Mouse (Mus musculus) MEL (cell line): ENCODE data around the gene Tespa1. TPM values are rescaled to one million over a fixed set of nuclear protein-coding genes. Genes with fewer than 3 reads are reported as not detected.
"Not testable (repeated sequence)": the region's sequence is repeated elsewhere in the genome, so short reads cannot be mapped to it uniquely, and the experiment has no call there.

Source experiments
- DNase-seq: peaks from one replicate; pipeline ENCODE4 v3.0.0; 2011; ENCODE audit warnings: low read depth, low spot score
- H3K27ac ChIP-seq: 2 replicates; pipeline ENCODE4 v1.5.1; 2012; ENCODE audit warnings: low read depth, mild to moderate bottlenecking, control low read depth, low read length, moderate library complexity; ENCODE audit not compliant: control insufficient read depth
- H3K27me3 ChIP-seq, 2 experiments: fragments of 150-350 bp in 1 of 2; sonication (generic) in 1 of 2; 2 replicates each; pipeline ENCODE4 v1.6.1; 2012; ENCODE audit warnings: low read length in 2 of 2, mild to moderate bottlenecking in 2 of 2, improper control_type of control experiment in 1 of 2, moderate library complexity in 1 of 2; ENCODE audit not compliant: insufficient read depth in 2 of 2, control insufficient read depth in 1 of 2
- H3K36me3 ChIP-seq, 2 experiments: 2 replicates each; pipeline ENCODE4 v1.6.1; 2012 to 2014; ENCODE audit warnings: low read length in 2 of 2, improper control_type of control experiment in 1 of 2, inconsistent platforms in 1 of 2, mild to moderate bottlenecking in 1 of 2; ENCODE audit not compliant: insufficient read depth in 2 of 2, control insufficient read depth in 1 of 2
- H3K4me1 ChIP-seq, 2 experiments: fragments of 150-350 bp in 1 of 2; sonication (generic) in 1 of 2; 2 replicates each; pipeline ENCODE4 v1.6.1; 2012; ENCODE audit warnings: low read length in 2 of 2, improper control_type of control experiment in 1 of 2, mild to moderate bottlenecking in 1 of 2; ENCODE audit not compliant: insufficient read depth in 2 of 2, control insufficient read depth in 1 of 2
- H3K4me3 ChIP-seq, 2 experiments: fragments of 150-350 bp in 1 of 2; sonication (generic) in 1 of 2; 2 replicates each; pipeline ENCODE4 v1.5.1; 2012; ENCODE audit warnings: low read depth in 2 of 2, low read length in 2 of 2, mild to moderate bottlenecking in 2 of 2, moderate library complexity in 2 of 2, control low read depth in 1 of 2, improper control_type of control experiment in 1 of 2; ENCODE audit not compliant: control insufficient read depth in 1 of 2, insufficient read depth in 1 of 2
- H3K79me2 ChIP-seq: 2 replicates; pipeline ENCODE4 v1.6.1; 2012; ENCODE audit warnings: mild to moderate bottlenecking, low read length, moderate library complexity; ENCODE audit not compliant: control insufficient read depth, poor library complexity, insufficient read depth
- H3K9ac ChIP-seq: 2 replicates; pipeline ENCODE4 v1.6.1; 2012; ENCODE audit warnings: low read depth, mild to moderate bottlenecking, control low read depth, low read length, moderate library complexity; ENCODE audit not compliant: control insufficient read depth, poor library complexity, severe bottlenecking
- H3K9me3 ChIP-seq: fragments of 150-350 bp; sonication (generic); replicated peaks from 2 replicates; pipeline ENCODE4 v1.6.1; 2012; ENCODE audit warnings: mild to moderate bottlenecking, low read length, improper control_type of control experiment, moderate library complexity; ENCODE audit not compliant: insufficient read depth
- CHD2 ChIP-seq: IDR thresholded peaks from 2 replicates; pipeline ENCODE4 v1.6.1; 2011; ENCODE audit warnings: low read length, improper control_type of control experiment
- CTCF ChIP-seq, 3 experiments: IDR thresholded peaks in 2 of 3; conservative IDR thresholded peaks in 1 of 3; 2 replicates each; pipeline ENCODE4 v1.5.1; 2011 to 2012; ENCODE audit warnings: low read length in 3 of 3, low read depth in 2 of 3, mild to moderate bottlenecking in 2 of 3, improper control_type of control experiment in 1 of 3, inconsistent platforms in 1 of 3, mixed read lengths in 1 of 3, moderate library complexity in 1 of 3; ENCODE audit not compliant: control insufficient read depth in 1 of 3, insufficient read depth in 1 of 3, poor library complexity in 1 of 3, severe bottlenecking in 1 of 3
- E2F4 ChIP-seq: IDR thresholded peaks from 2 replicates; pipeline ENCODE4 v1.6.1; 2011; ENCODE audit warnings: low read depth, low read length, improper control_type of control experiment, borderline replicate concordance
- HCFC1 ChIP-seq: IDR thresholded peaks from 2 replicates; pipeline ENCODE4 v1.6.1; 2012; ENCODE audit warnings: low read depth, mild to moderate bottlenecking, inconsistent platforms, low read length, improper control_type of control experiment, moderate library complexity
- MAFK ChIP-seq: IDR thresholded peaks from 2 replicates; pipeline ENCODE4 v1.6.1; 2011; ENCODE audit warnings: low read depth, mild to moderate bottlenecking, low read length, improper control_type of control experiment, borderline replicate concordance
- MYB ChIP-seq: IDR thresholded peaks from 2 replicates; pipeline ENCODE4 v1.6.1; 2011; ENCODE audit warnings: mild to moderate bottlenecking, low read depth, low read length, improper control_type of control experiment
- NELFE ChIP-seq: IDR thresholded peaks from 2 replicates; pipeline ENCODE4 v1.6.1; 2011; ENCODE audit warnings: low read depth, low read length, improper control_type of control experiment
- POLR2A ChIP-seq, 2 experiments: IDR thresholded peaks; 2 replicates each; pipeline ENCODE4 v1.6.1; 2011 to 2012; ENCODE audit warnings: low read length in 2 of 2, mild to moderate bottlenecking in 2 of 2, control low read depth in 1 of 2, improper control_type of control experiment in 1 of 2, low read depth in 1 of 2, moderate library complexity in 1 of 2; ENCODE audit not compliant: control insufficient read depth in 1 of 2, insufficient read depth in 1 of 2, poor library complexity in 1 of 2
- POLR2AphosphoS2 ChIP-seq: IDR thresholded peaks from 2 replicates; pipeline ENCODE4 v1.6.1; 2011; ENCODE audit warnings: low read length, improper control_type of control experiment
- POLR2AphosphoS5 ChIP-seq: IDR thresholded peaks from 2 replicates; pipeline ENCODE4 v1.6.1; 2012; ENCODE audit warnings: low read depth, borderline replicate concordance, mild to moderate bottlenecking, inconsistent platforms, low read length, moderate library complexity, mixed read lengths
- RAD21 ChIP-seq: IDR thresholded peaks from 2 replicates; pipeline ENCODE4 v1.6.1; 2011; ENCODE audit warnings: mild to moderate bottlenecking, low read depth, low read length, improper control_type of control experiment
- SMC3 ChIP-seq: IDR thresholded peaks from 2 replicates; pipeline ENCODE4 v1.6.1; 2011; ENCODE audit warnings: low read depth, low read length, improper control_type of control experiment
- TBP ChIP-seq: IDR thresholded peaks from 2 replicates; pipeline ENCODE4 v1.8.0; 2011; ENCODE audit warnings: low read depth, low read length, improper control_type of control experiment
- UBTF ChIP-seq: IDR thresholded peaks from 2 replicates; pipeline ENCODE4 v1.6.1; 2012; ENCODE audit warnings: low read depth, mild to moderate bottlenecking, inconsistent platforms, low read length, improper control_type of control experiment, moderate library complexity, borderline replicate concordance; ENCODE audit not compliant: insufficient read depth
- ZC3H11A ChIP-seq: IDR thresholded peaks from 2 replicates; pipeline ENCODE4 v1.6.1; 2012; ENCODE audit warnings: low read depth, mild to moderate bottlenecking, inconsistent platforms, low read length, improper control_type of control experiment
- ZNF384 ChIP-seq: IDR thresholded peaks from 2 replicates; pipeline ENCODE4 v1.6.1; 2012; ENCODE audit warnings: low read depth, mild to moderate bottlenecking, inconsistent platforms, low read length, improper control_type of control experiment
- polyA plus RNA-seq, 2 experiments: library from polyadenylated mRNA; stranded (reverse) in 1 of 2; unstranded in 1 of 2; fragments of >175 nt in 1 of 2; fragments of >200 nt in 1 of 2; gene quantifications; 2 replicates each; pipeline versions ENCODE4 v1.2.1 to v1.2.4; 2012; ENCODE audit warnings: low replicate concordance in 2 of 2, low read depth in 1 of 2; ENCODE audit not compliant: insufficient read length in 2 of 2, insufficient read depth in 1 of 2, missing spikeins in 1 of 2
- total RNA-seq: library from RNA; depleted of rRNA; stranded (reverse); fragments of 300-350 nt; gene quantifications from 2 replicates; pipeline ENCODE4 v1.2.3, GENCODE M21; 2012

The Tespa1 gene
- total and polyA plus RNA-seq, 3 experiments, result 2.7 to 3.5 TPM; not detected in 1

- Histone ChIP-seq H3K9ac (no peak overlapping the region), H3K27me3 (no peaks in the 10 kb centered on the region; a peak in 2 of 4 replicates)
- no peak for TF ChIP-seq UBTF
- TF ChIP-seq E2F4, result no peak
- TF ChIP-seq POLR2A (IDR thresholded peaks at IDR 0.05; ENCODE audit: control insufficient read depth in 1 of 2, insufficient read depth in 1 of 2, low read depth in 1 of 2, low read length in 2 of 2, poor library complexity in 1 of 2), result no peak
- no peak for TF ChIP-seq CHD2
- TF ChIP-seq NELFE, result no peak
- TF ChIP-seq POLR2AphosphoS5, result no peak
- no peak for TF ChIP-seq POLR2AphosphoS2
- no peak for TF ChIP-seq MYB
- TF ChIP-seq MAFK, result no peak
- no peak for TF ChIP-seq HCFC1
- TF ChIP-seq RAD21, result no peak
- TF ChIP-seq TBP, result no peak
Measured at GRCm38 (mm10) chr10:130293741-130294408, 28.8 kb upstream of the Tespa1 start.

GRCm38 (mm10) chr10:130298748-130299147 is 23.9 kb upstream of the Tespa1 start:
- not testable (repeated sequence) for H3K9me3 ChIP-seq, H3K36me3 ChIP-seq, H3K9ac ChIP-seq, H3K4me1 ChIP-seq, H3K79me2 ChIP-seq, H3K27ac ChIP-seq, H3K4me3 ChIP-seq, H3K27me3 ChIP-seq
- TF ChIP-seq CTCF (IDR thresholded peaks at IDR 0.05 in 2 of 3, conservative IDR thresholded peaks at IDR 0.05 in 1 of 3; ENCODE audit: control insufficient read depth in 1 of 3, insufficient read depth in 1 of 3, low read depth in 2 of 3, low read length in 3 of 3, poor library complexity in 1 of 3, severe bottlenecking in 1 of 3), result peak; percentile 25 to 61 (median 53); a peak in 5 of 6 replicates
- peak; percentile 48 for TF ChIP-seq ZC3H11A
- TF ChIP-seq RAD21, result peak; percentile 65
- TF ChIP-seq SMC3, result peak; percentile 85
- DNase-seq, result peak; percentile 47

More at GRCm38 (mm10) chr10:130293741-130294408, 28.8 kb upstream of the Tespa1 start:
- Histone ChIP-seq H3K27ac (no peak overlapping the region), H3K79me2 (no peaks in the 10 kb centered on the region), H3K4me3 (no peak overlapping the region), H3K36me3 (no peaks in the 10 kb centered on the region), H3K4me1 (no peaks in the 10 kb centered on the region), H3K9me3 (no peaks in the 10 kb centered on the region)
- no peak for DNase-seq

DNA sequence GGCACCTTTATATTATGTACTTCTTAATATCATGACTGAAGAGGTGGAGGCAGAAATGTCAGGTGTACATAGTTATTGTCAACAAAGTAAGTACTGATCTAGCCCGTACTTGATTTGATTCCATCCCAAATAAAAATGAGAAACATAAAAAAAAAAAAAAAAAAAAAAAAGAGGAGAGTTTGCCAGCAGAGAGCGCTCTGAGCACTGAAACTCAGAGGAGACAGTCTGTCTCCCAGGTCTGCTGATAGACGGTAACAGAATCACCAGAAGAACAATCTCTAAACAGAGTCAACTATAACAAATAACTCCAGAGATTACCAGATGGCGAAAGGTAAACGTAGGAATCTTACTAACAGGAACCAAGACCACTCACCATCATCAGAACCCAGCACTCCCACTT is 18.5 kb upstream of the Tespa1 start:
- not testable (repeated sequence) for DNase-seq, H3K79me2 ChIP-seq, H3K9me3 ChIP-seq, H3K4me1 ChIP-seq
- peak; percentile 31 for TF ChIP-seq RAD21
- peak; percentile 85 for TF ChIP-seq ZNF384
- TF ChIP-seq SMC3, result peak; percentile 44
- peak in 2 of 3 experiments; percentile 27 to 28; a peak in 4 of 6 replicates for TF ChIP-seq CTCF (IDR thresholded peaks at IDR 0.05 in 2 of 3, conservative IDR thresholded peaks at IDR 0.05 in 1 of 3; ENCODE audit: control insufficient read depth in 1 of 3, insufficient read depth in 1 of 3, low read depth in 2 of 3, low read length in 3 of 3, poor library complexity in 1 of 3, severe bottlenecking in 1 of 3)
- TF ChIP-seq, all 39 proteins: peak for 4; not testable (repeated sequence) for 35
- H3K4me3 ChIP-seq, H3K9ac ChIP-seq, H3K27ac ChIP-seq, H3K27me3 ChIP-seq, H3K36me3 ChIP-seq: not testable (repeated sequence)
